Mouse (Mus musculus) lung, postnatal 36 days (tissue): ENCODE measurements at regions not wholly inside any gene's neighbourhood (a gene's known extent, or its start where the extent isn't known, plus 50 kb on each side); places are given as distances from the start of the nearest gene placed in this dataset.

Source experiments
- DNase-seq: peaks from one replicate; pipeline ENCODE4 v3.0.0; 2022; ENCODE audit warnings: mixed read lengths

GRCm38 (mm10) chr3:52579917-52580316 is 311.8 kb downstream of the Foxo1 start:
- DNase-seq = peak; percentile 43

DNA sequence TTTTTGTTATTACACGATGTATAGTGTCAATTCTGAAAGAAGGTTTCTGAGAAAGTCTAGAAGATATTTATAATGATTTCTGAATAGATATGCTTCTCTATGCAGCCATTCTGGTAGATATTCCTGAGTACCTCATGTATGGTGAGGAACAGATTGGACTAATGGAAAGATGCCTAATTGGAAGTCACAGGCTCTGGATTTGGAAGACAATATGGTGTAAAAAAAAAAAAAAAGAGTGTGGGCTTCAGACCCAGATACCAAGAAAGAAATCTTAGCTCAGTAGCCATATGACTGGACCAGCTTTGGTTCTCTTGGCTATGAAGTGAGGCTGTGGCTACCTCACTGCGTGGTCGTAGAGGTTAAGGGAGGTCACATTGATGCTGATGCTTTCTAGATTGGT is 311.0 kb downstream of the Foxo1 start:
- no peak for DNase-seq

DNA sequence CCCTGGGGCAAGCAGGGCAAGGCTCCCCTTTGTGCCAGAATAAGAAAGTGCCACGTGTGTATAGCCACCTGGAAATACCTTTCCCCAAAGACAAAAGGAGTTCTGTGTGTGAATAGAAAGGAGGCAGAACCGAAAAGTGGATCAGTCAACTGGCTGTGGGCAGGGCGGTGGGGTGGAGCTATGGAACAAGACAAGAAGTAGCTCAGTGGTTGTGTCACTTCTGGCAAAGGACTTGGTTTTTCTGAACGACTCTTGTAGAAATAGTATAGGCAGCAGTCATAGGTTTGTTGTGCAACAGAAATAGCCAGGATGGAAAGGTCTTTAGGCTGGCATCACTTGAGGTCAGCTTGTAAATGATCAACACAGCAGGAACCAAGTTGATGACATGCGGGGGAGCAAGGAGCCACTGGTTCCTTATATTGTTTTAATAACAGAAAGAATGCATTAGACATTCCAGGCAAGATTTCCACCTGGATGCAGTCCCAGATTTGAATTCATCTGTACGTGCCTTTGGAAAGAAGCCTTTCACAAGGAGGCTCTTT is 308.6 kb downstream of the Foxo1 start:
- peak; percentile 73 for DNase-seq

DNA sequence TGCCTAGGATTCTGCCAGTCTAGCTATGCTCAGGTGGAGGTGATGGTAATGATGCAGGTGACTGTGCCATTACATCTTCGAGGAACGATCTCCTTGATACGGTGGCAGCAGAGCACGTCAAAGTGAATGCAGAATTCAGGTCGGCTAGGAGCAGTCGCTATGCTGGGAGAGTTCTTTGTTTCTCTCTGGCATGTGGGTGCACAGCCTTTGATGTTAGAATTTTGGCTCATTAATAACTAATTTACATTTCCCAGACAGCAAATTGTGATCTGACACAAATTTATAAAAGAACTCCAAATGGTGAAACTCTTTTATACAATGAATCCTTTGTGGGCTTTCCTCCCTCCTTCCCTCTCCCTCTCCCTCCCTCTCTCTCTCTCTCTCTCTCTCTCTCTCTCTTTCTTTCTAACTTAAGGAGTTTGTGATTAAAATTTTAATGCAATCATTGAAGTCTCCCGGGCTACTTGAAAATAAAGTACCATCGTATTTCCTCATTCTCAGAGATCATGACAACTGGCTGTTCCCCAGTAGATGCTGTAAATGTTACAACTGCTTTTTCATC is 307.2 kb downstream of the Foxo1 start:
- no peak for DNase-seq

DNA sequence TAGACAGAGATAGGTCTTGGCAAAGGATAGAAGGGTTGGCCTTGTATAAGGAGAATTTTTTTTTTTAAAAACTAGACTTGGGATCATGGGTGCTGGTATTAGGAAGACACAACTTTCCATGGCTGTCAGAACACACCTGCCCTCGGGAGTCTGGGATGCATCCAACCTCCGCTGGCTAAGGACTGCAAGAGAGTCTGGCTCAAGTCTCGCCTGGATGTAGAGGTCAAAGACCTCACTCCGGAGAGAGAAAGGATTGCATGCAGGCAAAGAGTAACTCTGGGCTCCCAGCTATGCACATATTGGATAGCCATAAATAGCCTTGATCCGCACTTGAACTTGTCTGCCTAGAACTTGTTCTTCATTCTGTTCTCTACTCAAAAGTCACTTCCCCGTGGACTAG is 306.2 kb downstream of the Foxo1 start:
- DNase-seq = no peak

DNA sequence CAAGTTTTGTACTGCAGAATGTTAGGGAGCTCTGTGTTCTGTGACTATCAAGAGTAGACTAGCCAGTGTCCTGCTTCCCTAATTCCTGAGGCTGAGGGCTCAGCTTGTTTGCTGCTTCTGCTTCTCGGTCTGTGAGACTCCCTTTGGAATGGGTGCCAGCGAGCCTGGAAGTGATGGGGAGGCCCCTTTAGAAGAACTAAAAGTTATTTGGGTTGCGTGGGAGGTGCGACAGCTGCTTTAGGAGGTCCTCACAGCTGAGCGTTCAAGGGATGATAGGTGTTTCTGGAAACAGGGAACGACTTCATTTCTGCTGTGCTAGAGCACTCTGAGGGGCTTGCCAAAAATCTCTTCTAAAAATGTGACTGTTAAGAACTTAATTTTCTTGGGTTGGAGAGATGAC is 305.7 kb downstream of the Foxo1 start:
- DNase-seq = no peak

DNA sequence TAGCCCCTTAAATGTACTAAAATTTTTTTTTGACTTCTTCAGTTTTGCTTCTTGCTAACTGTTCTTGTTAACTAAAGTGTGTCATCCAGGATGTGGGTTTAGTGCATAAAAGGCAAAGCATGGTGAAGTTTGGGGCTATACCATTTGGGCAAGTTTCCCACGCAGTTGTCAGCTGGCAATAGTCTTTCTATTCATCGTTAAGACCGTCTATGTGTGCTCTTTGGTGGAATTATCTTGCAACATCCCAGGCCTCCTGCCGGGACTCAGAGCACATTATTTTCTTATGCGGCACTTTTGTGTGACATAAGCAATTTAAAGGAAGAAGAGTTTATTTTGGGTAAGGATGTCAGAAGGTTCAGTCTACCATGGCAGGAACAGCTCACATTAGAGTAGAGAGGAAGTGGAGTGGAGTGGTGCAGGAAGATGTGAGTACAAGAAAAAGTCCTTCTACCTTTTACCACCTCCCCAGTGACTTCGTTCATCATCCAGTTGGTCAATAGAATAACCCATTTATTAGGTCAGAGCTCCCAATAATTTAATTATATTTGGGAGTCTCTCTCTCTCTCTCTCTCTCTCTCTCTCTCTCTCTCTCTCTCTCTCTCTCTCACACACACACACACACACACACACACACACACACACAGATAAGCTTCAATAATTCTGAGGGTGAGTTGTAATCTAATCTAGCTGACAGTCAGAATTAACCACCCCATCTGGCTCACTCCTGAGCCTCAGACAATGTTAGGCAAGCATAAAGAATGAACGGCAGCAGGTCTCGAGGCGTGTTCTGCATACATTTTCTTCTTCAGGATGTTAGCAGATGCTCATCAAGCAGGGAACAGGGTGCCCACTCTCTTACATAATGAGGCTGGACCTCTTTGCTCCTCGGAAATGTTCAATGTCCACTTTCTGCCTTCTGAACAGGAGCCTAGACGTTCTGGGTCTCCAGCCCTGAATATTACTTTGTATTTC is 304.7 kb downstream of the Foxo1 start:
- peak; percentile 13 for DNase-seq

DNA sequence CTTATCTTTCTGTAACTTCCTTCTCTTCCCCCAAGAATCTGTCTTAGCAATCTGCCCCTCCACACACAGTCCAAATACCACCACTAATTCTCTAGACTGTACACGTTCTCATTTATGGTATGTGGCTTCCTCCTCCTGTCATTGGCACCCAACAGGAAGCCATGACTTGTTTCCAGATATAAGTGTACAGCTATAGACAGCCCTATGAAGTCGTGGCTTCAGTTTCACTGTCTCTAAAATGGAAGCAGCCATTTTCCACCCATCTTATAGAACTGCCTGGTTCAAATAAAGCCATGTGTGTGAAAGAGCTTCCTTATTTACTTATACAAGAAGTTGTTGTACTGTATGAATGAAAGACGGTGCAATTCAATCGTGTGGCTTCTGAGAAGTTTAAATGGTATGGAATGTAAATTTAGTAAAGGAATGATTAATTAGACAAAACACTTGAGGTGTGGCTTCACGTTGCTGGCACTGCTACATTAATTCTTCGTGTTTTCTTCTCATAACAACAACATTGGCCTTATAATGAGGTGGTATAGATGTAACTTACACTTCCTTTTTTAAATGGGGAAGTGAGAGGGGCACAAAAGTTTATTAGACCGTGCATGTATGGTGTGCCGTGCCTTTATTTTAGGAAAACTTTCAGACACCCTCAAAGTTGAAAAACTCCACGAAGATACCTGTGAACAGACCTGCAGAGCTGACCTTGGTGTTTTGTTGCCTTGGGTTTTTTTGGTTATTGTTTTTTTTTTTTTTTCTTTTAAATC is 299.7 kb downstream of the Foxo1 start:
- DNase-seq = no peak

DNA sequence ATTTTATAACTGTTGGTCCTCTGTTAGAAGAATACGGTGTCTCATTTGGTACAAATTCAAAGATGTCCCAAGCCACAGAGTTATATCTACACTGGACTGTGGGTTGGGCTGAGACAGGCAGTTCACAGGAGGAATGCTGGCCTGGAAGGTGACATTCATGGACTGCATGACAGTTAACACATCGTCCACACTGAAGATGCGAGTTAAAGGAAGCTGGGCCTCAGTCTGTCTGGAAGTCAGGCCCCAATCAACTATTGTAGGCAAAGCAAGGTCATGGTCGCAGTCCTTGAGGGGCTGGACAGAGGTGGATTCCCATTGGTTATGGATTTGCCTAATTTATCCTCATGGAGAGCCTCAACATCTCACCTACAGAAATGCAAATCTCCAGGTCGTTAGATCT is 295.5 kb downstream of the Foxo1 start:
- DNase-seq = no peak

- no peak for DNase-seq
These were observed 294.7 kb downstream of the Foxo1 start for GRCm38 (mm10) chr3:52562816-52563215.

DNA sequence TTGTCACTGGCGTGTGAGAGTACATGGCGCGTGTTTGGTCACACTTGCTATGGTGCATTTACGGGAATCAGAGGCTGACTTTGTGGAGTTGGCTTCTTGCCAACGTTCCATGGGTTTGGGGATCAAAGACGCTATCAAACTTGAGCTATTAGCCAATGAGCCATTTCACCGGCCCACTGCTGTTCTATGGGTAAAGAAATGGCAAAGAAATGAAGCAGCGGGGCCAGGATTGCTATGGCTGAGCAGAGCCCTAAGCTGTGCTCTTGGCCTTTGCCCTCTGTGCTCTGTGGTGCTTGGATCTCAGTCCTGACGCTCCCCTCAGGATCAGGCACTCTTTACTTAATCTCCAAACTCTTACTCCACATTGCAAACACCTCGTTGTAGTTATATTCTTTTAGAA is 291.3 kb downstream of the Foxo1 start:
- DNase-seq = no peak

- DNase-seq = no peak
These were observed 290.6 kb downstream of the Foxo1 start for GRCm38 (mm10) chr3:52558765-52559164.

DNA sequence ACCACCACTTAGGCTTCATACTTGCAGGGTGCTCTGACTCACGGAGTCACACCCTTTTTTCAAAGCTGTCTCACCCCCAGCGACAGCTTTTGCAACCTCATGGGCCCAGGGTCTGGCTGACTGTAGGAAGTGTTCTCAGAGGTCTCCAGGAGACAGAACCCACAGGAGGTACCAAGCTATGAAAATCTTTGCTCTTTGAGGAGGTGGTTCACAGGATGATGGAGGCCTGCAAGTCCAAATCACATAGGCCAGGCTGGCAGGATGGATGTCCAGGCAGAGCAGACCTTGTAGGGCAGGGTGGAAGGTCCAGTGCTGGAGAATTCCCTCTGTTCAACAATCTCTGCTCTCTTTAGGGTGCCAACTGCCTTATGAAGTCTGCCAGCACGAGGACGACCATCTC is 289.2 kb downstream of the Foxo1 start:
- DNase-seq = no peak

- peak; percentile 45 for DNase-seq
These were observed 286.9 kb downstream of the Foxo1 start for GRCm38 (mm10) chr3:52555038-52555437.

DNA sequence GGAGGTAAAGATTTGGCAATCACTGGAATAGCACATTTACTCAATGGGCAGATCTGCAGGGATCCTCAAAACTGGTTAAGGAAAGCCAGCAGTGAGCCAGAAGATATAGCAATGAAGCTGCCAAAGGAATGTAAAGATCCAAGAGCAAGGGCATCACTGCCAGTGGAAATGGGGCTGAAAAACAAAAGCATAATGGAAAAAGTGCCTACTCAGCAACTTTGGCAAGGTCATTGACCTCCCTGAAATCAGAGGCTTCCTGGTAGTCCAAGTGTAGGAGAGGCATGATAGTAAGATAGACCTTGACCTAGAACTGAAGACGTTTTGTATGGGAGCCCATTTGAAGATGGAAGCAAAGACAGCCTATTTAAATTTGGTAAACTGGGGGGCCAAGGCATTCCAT is 286.4 kb downstream of the Foxo1 start:
- no peak for DNase-seq

GRCm38 (mm10) chr3:52548201-52548893 is 280.2 kb downstream of the Foxo1 start:
- DNase-seq = no peak

- no peak for DNase-seq
These were observed 277.9 kb downstream of the Foxo1 start for GRCm38 (mm10) chr3:52546035-52546434.

- DNase-seq = no peak
These were observed 274.9 kb downstream of the Foxo1 start for GRCm38 (mm10) chr3:52543006-52543405.

- no peak for DNase-seq
These were observed 272.8 kb downstream of the Foxo1 start for GRCm38 (mm10) chr3:52540862-52541380.

GRCm38 (mm10) chr3:52539813-52540378 is 271.8 kb downstream of the Foxo1 start:
- DNase-seq = no peak

GRCm38 (mm10) chr3:52538306-52538705 is 270.2 kb downstream of the Foxo1 start:
- DNase-seq = no peak

- DNase-seq = no peak
These were observed 269.3 kb downstream of the Foxo1 start for GRCm38 (mm10) chr3:52537362-52537911.
